Comparison of ENCODE assay signal across 17 mouse cellular contexts in genomic region chr17:14994140-14994539, GRCm38 (mm10). TPM values are rescaled to one million over a fixed set of nuclear protein-coding genes. Genes with fewer than 3 reads are reported as not detected.
"Had no signal": no experiment of that assay in that cellular context is flagged by ENCODE, and none has a peak within 500 bp of the region (broad histone marks: within the 10 kb centered on the region; RNA-seq: fewer than 3 reads in every experiment).

No protein-coding gene starts in this region.

RNA-seq across cellular contexts. Expression of gene Gm3417, which starts 15.6 kb away (rescaled TPM):
- total RNA-seq: left cerebral cortex, adult 2 months; left cerebral cortex, postnatal 14 days; left cerebral cortex, postnatal 25 days; left cerebral cortex, postnatal 36 days; left cerebral cortex, postnatal 4 days; liver, adult 2 months; midbrain, postnatal 0 days; monocyte, adult 5-6 weeks had no signal
- polyA plus RNA-seq: limb, embryonic 12.5 days; limb, embryonic 13.5 days; limb, embryonic 15.5 days; lung, embryonic 14.5 days; lung, embryonic 15.5 days; macrophage; midbrain, embryonic 15.5 days; midbrain, embryonic 16.5 days; neural tube, embryonic 11.5 days had no signal
